Mouse (Mus musculus): ENCODE measurements at regions not wholly inside any gene's neighbourhood (a gene's known extent, or its start where the extent isn't known, plus 50 kb on each side); places are given as distances from the start of the nearest gene placed in this dataset.

DNA sequence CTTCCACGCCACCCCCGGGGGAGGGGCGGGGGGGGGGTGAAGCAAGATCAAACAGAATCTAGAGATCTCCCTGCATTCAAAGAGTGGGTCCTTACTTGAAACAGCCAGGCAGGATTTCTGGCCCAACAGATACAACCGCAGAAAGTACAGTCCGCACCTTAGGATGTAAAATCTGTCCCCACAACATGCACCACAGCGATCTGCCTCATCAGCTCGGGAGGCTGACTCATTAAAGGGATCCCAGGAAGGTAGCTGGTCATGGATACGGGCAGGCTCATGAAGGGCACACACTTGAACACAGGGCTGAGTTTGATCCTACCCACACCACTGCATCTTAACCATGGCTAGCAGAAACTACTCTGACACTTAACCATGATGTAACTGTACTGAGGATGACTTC, 57.8 kb upstream of the Jade1 start:
- Histone ChIP-seq H3K27ac (replicated peaks; ENCODE audit: insufficient read depth, low read depth, low read length) (no peak overlapping the region), H3K9ac (ENCODE audit: low read depth, low read length) (no peak overlapping the region), H3K79me2 (ENCODE audit: control insufficient read depth, insufficient read depth, low read length) (no peaks in the 10 kb centered on the region), H3K27me3 (ENCODE audit: control insufficient read depth, insufficient read depth, low read length) (no peaks in the 10 kb centered on the region), H3K4me3 (ENCODE audit: insufficient read depth, low read depth, low read length) (no peak overlapping the region), H3K4me1 (ENCODE audit: control insufficient read depth, insufficient read depth, low read length) (peaks cover 3% of the 10 kb centered on the region; the same call in 1 of the 2 replicates), H3K36me3 (ENCODE audit: control insufficient read depth, insufficient read depth, low read length) (no peaks in the 10 kb centered on the region)
- DNase-seq (ENCODE audit: extremely low read depth, low read depth, low spot score) = no peak
- TF ChIP-seq CTCF (IDR thresholded peaks at IDR 0.05; ENCODE audit: low read depth, low read length) (no peak), POLR2A (IDR thresholded peaks at IDR 0.05; ENCODE audit: extremely low read depth, insufficient read depth, low read length) (no peak)
- WGBS = 81% methylated on average over 8 of the region's 8 CpGs

DNA sequence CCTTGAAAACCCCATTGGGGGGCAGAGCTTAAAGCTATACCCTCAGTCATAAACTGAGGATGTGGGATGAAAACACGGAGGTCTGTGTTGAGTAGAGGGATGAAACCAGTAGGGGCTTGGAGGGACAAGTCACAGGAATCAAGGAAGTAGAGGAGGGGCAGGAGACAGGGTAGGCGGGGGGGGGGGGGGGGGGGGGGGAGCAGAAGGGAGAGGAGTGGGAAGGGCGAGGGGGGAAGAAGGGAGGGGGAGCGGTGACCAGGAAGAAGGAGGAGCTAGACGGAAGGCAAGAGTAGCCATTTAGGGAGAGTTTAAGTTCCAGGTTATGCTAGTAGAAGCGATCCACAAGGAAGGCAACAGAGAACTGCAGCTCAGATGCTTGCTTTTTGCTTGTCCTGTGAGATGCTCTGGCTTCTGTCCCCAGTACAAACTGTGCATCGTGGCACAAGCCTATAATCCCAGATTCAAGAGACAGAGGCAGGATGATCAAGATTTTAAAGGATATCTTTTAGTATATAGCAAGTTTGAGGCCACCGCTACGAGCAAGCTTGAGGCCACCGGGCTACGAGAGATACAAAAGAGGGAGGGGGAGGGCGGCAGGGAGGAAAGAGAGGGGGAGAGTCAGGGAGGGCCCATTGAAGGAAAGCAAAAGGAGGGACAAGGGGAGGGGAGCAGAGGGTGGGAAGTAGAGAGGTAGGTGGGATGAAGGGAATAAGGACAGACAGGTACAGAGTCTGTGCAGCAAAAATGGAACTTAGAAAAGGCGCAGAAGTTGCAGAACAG, 58.4 kb upstream of the Jade1 start:
- 64% methylated on average over 12 of the region's 13 CpGs for WGBS
- Histone ChIP-seq H3K4me3 (ENCODE audit: insufficient read depth, low read depth, low read length) (no peak overlapping the region), H3K27me3 (ENCODE audit: control insufficient read depth, insufficient read depth, low read length) (no peaks in the 10 kb centered on the region), H3K27ac (replicated peaks; ENCODE audit: insufficient read depth, low read depth, low read length) (no peak overlapping the region), H3K36me3 (ENCODE audit: control insufficient read depth, insufficient read depth, low read length) (no peaks in the 10 kb centered on the region), H3K79me2 (ENCODE audit: control insufficient read depth, insufficient read depth, low read length) (no peaks in the 10 kb centered on the region), H3K4me1 (ENCODE audit: control insufficient read depth, insufficient read depth, low read length) (peaks cover 3% of the 10 kb centered on the region; the same call in 1 of the 2 replicates), H3K9ac (ENCODE audit: low read depth, low read length) (no peak overlapping the region)
- no peak for DNase-seq (ENCODE audit: extremely low read depth, low read depth, low spot score)
- TF ChIP-seq CTCF (IDR thresholded peaks at IDR 0.05; ENCODE audit: low read depth, low read length) (no peak), POLR2A (IDR thresholded peaks at IDR 0.05; ENCODE audit: extremely low read depth, insufficient read depth, low read length) (no peak)

DNA sequence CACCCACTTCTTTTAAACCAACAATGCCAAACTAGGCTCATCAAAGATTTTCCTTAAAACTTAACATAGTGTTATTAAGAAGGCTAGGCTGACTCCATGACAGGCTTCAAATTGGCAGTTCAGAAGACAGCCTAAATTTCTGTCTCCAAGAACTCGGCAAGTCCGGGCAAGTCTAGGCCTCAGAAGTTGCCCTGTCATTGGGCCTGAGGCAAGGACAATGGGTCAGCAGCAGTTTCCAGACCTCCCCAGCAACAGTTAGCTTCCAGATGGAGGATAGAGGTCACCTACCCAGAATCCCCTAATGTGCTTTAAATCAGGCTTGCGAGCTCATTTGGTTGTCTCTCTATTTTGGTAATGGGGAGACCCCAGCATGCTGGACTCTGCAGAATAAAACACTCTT, 59.6 kb upstream of the Jade1 start:
- H3K4me1 ChIP-seq (ENCODE audit: control insufficient read depth, insufficient read depth, low read length) = peaks cover 7% of the 10 kb centered on the region
- no peaks in the 10 kb centered on the region for H3K36me3 ChIP-seq (ENCODE audit: control insufficient read depth, insufficient read depth, low read length)
- no peak for DNase-seq (ENCODE audit: extremely low read depth, low read depth, low spot score)
- no peak overlapping the region for H3K9ac ChIP-seq (ENCODE audit: low read depth, low read length)
- H3K79me2 ChIP-seq (ENCODE audit: control insufficient read depth, insufficient read depth, low read length) = no peaks in the 10 kb centered on the region
- WGBS = 97% methylated on average over 3 of the region's 3 CpGs
- no peak overlapping the region for H3K27ac ChIP-seq (replicated peaks; ENCODE audit: insufficient read depth, low read depth, low read length)
- no peaks in the 10 kb centered on the region for H3K27me3 ChIP-seq (ENCODE audit: control insufficient read depth, insufficient read depth, low read length)
- H3K4me3 ChIP-seq (ENCODE audit: insufficient read depth, low read depth, low read length) = no peak overlapping the region
- no peak for TF ChIP-seq CTCF (IDR thresholded peaks at IDR 0.05; ENCODE audit: low read depth, low read length)
- no peak for TF ChIP-seq POLR2A (IDR thresholded peaks at IDR 0.05; ENCODE audit: extremely low read depth, insufficient read depth, low read length)

DNA sequence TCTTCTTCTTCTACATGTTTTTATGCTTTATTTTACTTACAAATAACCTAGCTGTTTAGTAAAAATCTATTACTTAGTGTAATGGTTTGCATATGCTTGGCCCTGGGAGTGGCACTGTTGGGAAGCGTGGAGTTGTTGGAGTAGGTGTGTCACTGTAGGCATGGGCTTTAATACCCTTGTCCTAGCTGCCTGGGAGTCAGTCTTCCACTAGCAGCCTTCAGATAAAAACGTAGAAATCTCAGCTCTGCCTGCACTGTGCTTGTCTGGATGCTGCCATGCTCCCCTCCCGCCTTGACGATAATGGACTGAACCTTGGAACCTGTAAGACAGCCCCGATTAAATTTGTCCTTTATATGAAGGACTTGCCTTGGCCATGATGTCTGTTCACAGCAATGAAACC, 60.4 kb upstream of the Jade1 start:
- Histone ChIP-seq H3K4me3 (ENCODE audit: insufficient read depth, low read depth, low read length) (no peak overlapping the region), H3K27ac (replicated peaks; ENCODE audit: insufficient read depth, low read depth, low read length) (no peak overlapping the region), H3K27me3 (ENCODE audit: control insufficient read depth, insufficient read depth, low read length) (no peaks in the 10 kb centered on the region), H3K79me2 (ENCODE audit: control insufficient read depth, insufficient read depth, low read length) (no peaks in the 10 kb centered on the region), H3K9ac (ENCODE audit: low read depth, low read length) (no peak overlapping the region), H3K36me3 (ENCODE audit: control insufficient read depth, insufficient read depth, low read length) (no peaks in the 10 kb centered on the region), H3K4me1 (ENCODE audit: control insufficient read depth, insufficient read depth, low read length) (peaks cover 14% of the 10 kb centered on the region)
- DNase-seq (ENCODE audit: extremely low read depth, low read depth, low spot score) = no peak
- WGBS = 86% methylated on average over 5 of the region's 5 CpGs
- no peak for TF ChIP-seq POLR2A (IDR thresholded peaks at IDR 0.05; ENCODE audit: extremely low read depth, insufficient read depth, low read length)
- no peak for TF ChIP-seq CTCF (IDR thresholded peaks at IDR 0.05; ENCODE audit: low read depth, low read length)

GRCm38 (mm10) chr3:41493472-41493871, 62.1 kb upstream of the Jade1 start:
- TF ChIP-seq CTCF (IDR thresholded peaks at IDR 0.05; ENCODE audit: low read depth, low read length) (no peak), POLR2A (IDR thresholded peaks at IDR 0.05; ENCODE audit: extremely low read depth, insufficient read depth, low read length) (no peak)
- no peak overlapping the region for H3K9ac ChIP-seq (ENCODE audit: low read depth, low read length)
- WGBS = 94% methylated on average over 7 of the region's 7 CpGs

GRCm38 (mm10) chr3:41492727-41493392, 62.7 kb upstream of the Jade1 start:
- 44% methylated on average over 13 of the region's 13 CpGs for WGBS
- no peaks in the 10 kb centered on the region for H3K36me3 ChIP-seq (ENCODE audit: control insufficient read depth, insufficient read depth, low read length)

More at GRCm38 (mm10) chr3:41493472-41493871, 62.1 kb upstream of the Jade1 start:
- H3K4me1 ChIP-seq (ENCODE audit: control insufficient read depth, insufficient read depth, low read length) = peaks cover 15% of the 10 kb centered on the region
- no peaks in the 10 kb centered on the region for H3K27me3 ChIP-seq (ENCODE audit: control insufficient read depth, insufficient read depth, low read length)
- H3K4me3 ChIP-seq (ENCODE audit: insufficient read depth, low read depth, low read length) = no peak overlapping the region
- H3K27ac ChIP-seq (replicated peaks; ENCODE audit: insufficient read depth, low read depth, low read length) = no peak overlapping the region
- no peak for DNase-seq (ENCODE audit: extremely low read depth, low read depth, low spot score)
- no peaks in the 10 kb centered on the region for H3K79me2 ChIP-seq (ENCODE audit: control insufficient read depth, insufficient read depth, low read length)
- no peaks in the 10 kb centered on the region for H3K36me3 ChIP-seq (ENCODE audit: control insufficient read depth, insufficient read depth, low read length)

More at GRCm38 (mm10) chr3:41492727-41493392, 62.7 kb upstream of the Jade1 start:
- Histone ChIP-seq H3K9ac (ENCODE audit: low read depth, low read length) (0 out of 2 replicates have a peak overlapping the region, but pooled peaks have one; percentile 27), H3K27ac (replicated peaks; ENCODE audit: insufficient read depth, low read depth, low read length) (peak overlapping the region; percentile 74), H3K4me3 (ENCODE audit: insufficient read depth, low read depth, low read length) (peak overlapping the region; percentile 20), H3K27me3 (ENCODE audit: control insufficient read depth, insufficient read depth, low read length) (no peaks in the 10 kb centered on the region), H3K4me1 (ENCODE audit: control insufficient read depth, insufficient read depth, low read length) (peaks cover 15% of the 10 kb centered on the region), H3K79me2 (ENCODE audit: control insufficient read depth, insufficient read depth, low read length) (no peaks in the 10 kb centered on the region)
- DNase-seq (ENCODE audit: extremely low read depth, low read depth, low spot score) = peak; percentile 88
- TF ChIP-seq POLR2A (IDR thresholded peaks at IDR 0.05; ENCODE audit: extremely low read depth, insufficient read depth, low read length) (no peak), CTCF (IDR thresholded peaks at IDR 0.05; ENCODE audit: low read depth, low read length) (no peak)
